In the genomic region with DNA sequence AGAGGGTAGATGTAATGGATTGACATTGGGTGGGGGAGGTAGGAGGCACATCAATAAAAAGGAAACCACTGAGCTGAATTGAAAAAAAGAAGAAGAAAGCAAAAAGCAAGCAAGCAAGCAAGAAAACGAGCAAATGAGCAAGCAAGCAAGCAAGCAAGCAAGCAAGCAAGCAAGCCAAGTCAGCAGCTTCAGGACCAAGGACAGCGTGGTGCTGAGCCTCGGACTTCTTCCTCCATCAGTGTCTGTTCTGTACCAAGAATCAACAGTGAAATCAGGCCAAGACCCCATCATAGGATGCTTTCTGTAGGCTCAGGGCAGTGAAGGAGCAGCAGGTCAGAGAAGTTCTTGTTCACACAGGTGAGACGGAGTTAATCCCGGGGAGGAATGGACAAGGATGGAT, we compare ENCODE assay signal across 9 mouse cellular contexts.
DNase-seq lines count a peak whose midpoint lies in the region; ATAC-seq lines count a peak whose summit lies in the region.
"Had no signal": no experiment of that assay in that cellular context is flagged by ENCODE, and none has a peak within 500 bp of the region (broad histone marks: within the 10 kb centered on the region; RNA-seq: fewer than 3 reads in every experiment).

No protein-coding gene starts in this region.

- H3K27me3 ChIP-seq in neural tube, embryonic 11.5 days (ENCODE audit: control insufficient read depth, insufficient read depth, low read length), result no peaks in the 10 kb centered on the region
- H3K27me3 ChIP-seq: embryonic facial prominence, embryonic 12.5 days; liver, embryonic 13.5 days had no signal

- 59% methylated on average over 5 of the region's 5 CpGs for WGBS in neural tube, embryonic 11.5 days

- H3K4me1 ChIP-seq in neural tube, embryonic 11.5 days (ENCODE audit: control insufficient read depth, insufficient read depth, low read length), result no peaks in the 10 kb centered on the region
- H3K4me1 ChIP-seq: embryonic facial prominence, embryonic 12.5 days; liver, embryonic 13.5 days had no signal

- peak; percentile 1 for DNase-seq in left cerebral cortex, postnatal 4 days
- DNase-seq in left cerebral cortex, postnatal 10 days (ENCODE audit: extremely low spot score in 1 of 2, low spot score in 2 of 2), result no peak
- DNase-seq in adrenal gland, adult 2 months, result peak; percentile 5
- peak; percentile 56 for DNase-seq in embryo, embryonic 11.5 days (ENCODE audit: low read depth, low spot score)
- peak; percentile 44 for DNase-seq in neural tube, embryonic 11.5 days (ENCODE audit: low spot score)
- no peak for DNase-seq in frontal cortex, postnatal 36 days (ENCODE audit: low spot score in 2 of 2)
- no peak for DNase-seq in spleen, postnatal 14 days (ENCODE audit: low spot score in 2 of 2)
- DNase-seq: liver, embryonic 13.5 days had no signal

- no peaks in the 10 kb centered on the region for H3K36me3 ChIP-seq in neural tube, embryonic 11.5 days (ENCODE audit: control insufficient read depth, insufficient read depth, low read length)
- H3K36me3 ChIP-seq: embryonic facial prominence, embryonic 12.5 days; liver, embryonic 13.5 days had no signal

- H3K27ac ChIP-seq in neural tube, embryonic 11.5 days (ENCODE audit: low read depth, low read length), result no peak overlapping the region
- H3K27ac ChIP-seq: embryonic facial prominence, embryonic 12.5 days; liver, embryonic 13.5 days had no signal

- no peak overlapping the region for H3K4me2 ChIP-seq in neural tube, embryonic 11.5 days (ENCODE audit: low read depth)
- H3K4me2 ChIP-seq: embryonic facial prominence, embryonic 12.5 days; liver, embryonic 13.5 days had no signal

- intact Hi-C loops in left cerebral cortex, postnatal 4 days (cut with DNase I), result no loop called here
- intact Hi-C loops in left cerebral cortex, postnatal 10 days (cut with DNase I), result no loop called here

- ATAC-seq in neural tube, embryonic 11.5 days (ENCODE audit: insufficient read depth, low FRiP score, low TSS enrichment), result no peak

- H3K9ac ChIP-seq in neural tube, embryonic 11.5 days (ENCODE audit: low read length), result no peak overlapping the region
- H3K9ac ChIP-seq: embryonic facial prominence, embryonic 12.5 days; liver, embryonic 13.5 days had no signal

- no peaks in the 10 kb centered on the region for H3K9me3 ChIP-seq in neural tube, embryonic 11.5 days (ENCODE audit: control insufficient read depth, low read length)
- H3K9me3 ChIP-seq: embryonic facial prominence, embryonic 12.5 days; liver, embryonic 13.5 days had no signal

- H3K4me3 ChIP-seq in neural tube, embryonic 11.5 days (ENCODE audit: low read depth, low read length), result no peak overlapping the region
- H3K4me3 ChIP-seq: embryonic facial prominence, embryonic 12.5 days; liver, embryonic 13.5 days had no signal

Comparison
In these comparisons a context has a peak if more than half of its experiments do, and no peak if none do; other contexts are left out.
1. DNase-seq: peak in left cerebral cortex, postnatal 4 days (single experiment), adrenal gland, adult 2 months (single experiment), embryo, embryonic 11.5 days (single experiment) and neural tube, embryonic 11.5 days (single experiment); none in left cerebral cortex, postnatal 10 days (0 of 2), frontal cortex, postnatal 36 days (0 of 2) and spleen, postnatal 14 days (0 of 2).